Mouse (Mus musculus) neutrophil, adult 5-6 weeks (primary cell): ENCODE measurements around the gene Dvl2. TPM values are rescaled to one million over a fixed set of nuclear protein-coding genes. Genes with fewer than 3 reads are reported as not detected.

Experiments
- ATAC-seq: fragments of 151-379, 151-347 bp; 2 replicates; pipeline ENCODE4 v1.8.0; 2017; ENCODE audit warnings: mild to moderate bottlenecking, moderate TSS enrichment; ENCODE audit not compliant: insufficient number of reproducible peaks, poor library complexity, low FRiP score, severe bottlenecking; ENCODE audit errors: extremely low read depth
- total RNA-seq: library from RNA; stranded (forward); fragments of 200-1000 nt; gene quantifications from 2 replicates; pipeline ENCODE4 v1.2.3, GENCODE M21; 2017

Gene Dvl2
- total RNA-seq, 1 experiment from 2014 or later, result 41.7 TPM

- ATAC-seq, result peak; percentile 79
These were observed 20.4 kb downstream of the Dvl2 start for GRCm38 (mm10) chr11:70020731-70021263.

- ATAC-seq, result peak; percentile 66
These were observed 21.1 kb downstream of the Dvl2 start for GRCm38 (mm10) chr11:70021264-70022132.

GRCm38 (mm10) chr11:70023481-70024150 is 23.2 kb downstream of the Dvl2 start:
- no peak for ATAC-seq

GRCm38 (mm10) chr11:70024151-70024514 is 23.7 kb downstream of the Dvl2 start:
- ATAC-seq, result no peak

GRCm38 (mm10) chr11:70026689-70027088 is 26.3 kb downstream of the Dvl2 start:
- ATAC-seq, result no peak

GRCm38 (mm10) chr11:70027397-70027796 is 27.0 kb downstream of the Dvl2 start:
- no peak for ATAC-seq

- no peak for ATAC-seq
These were observed 28.2 kb downstream of the Dvl2 start for GRCm38 (mm10) chr11:70028401-70029129.

- ATAC-seq, result peak; percentile 63
These were observed 28.9 kb downstream of the Dvl2 start for GRCm38 (mm10) chr11:70029130-70029801.

GRCm38 (mm10) chr11:70029829-70030550 is 29.6 kb downstream of the Dvl2 start:
- ATAC-seq, result no peak

GRCm38 (mm10) chr11:70030651-70031320 is 30.4 kb downstream of the Dvl2 start:
- ATAC-seq, result no peak

- ATAC-seq, result no peak
These were observed 30.9 kb downstream of the Dvl2 start for GRCm38 (mm10) chr11:70031321-70031670.

GRCm38 (mm10) chr11:70038174-70038573 is 37.8 kb downstream of the Dvl2 start:
- no peak for ATAC-seq

GRCm38 (mm10) chr11:70039631-70040030 is 39.2 kb downstream of the Dvl2 start:
- ATAC-seq, result no peak

- no peak for ATAC-seq
These were observed 39.8 kb downstream of the Dvl2 start for GRCm38 (mm10) chr11:70040184-70040583.

- ATAC-seq, result no peak
These were observed 42.1 kb downstream of the Dvl2 start for GRCm38 (mm10) chr11:70042309-70043085.

- no peak for ATAC-seq
These were observed 43.3 kb downstream of the Dvl2 start for GRCm38 (mm10) chr11:70043665-70044064.

- no peak for ATAC-seq
These were observed 45.0 kb downstream of the Dvl2 start for GRCm38 (mm10) chr11:70045435-70045834.
